Mouse (Mus musculus) stomach, postnatal 0 days (tissue): Measurements from ENCODE around the gene Alox12. TPM values are rescaled to one million over a fixed set of nuclear protein-coding genes. Genes with fewer than 3 reads are reported as not detected.

ENCODE experiments used
- ATAC-seq: fragments of 200-750 bp; cut with Nextera tagmentation; 2 replicates; pipeline ENCODE4 v1.8.0; 2017; ENCODE audit not compliant: low FRiP score, low TSS enrichment
- DNase-seq: peaks from one replicate; pipeline ENCODE4 v3.0.0-alpha.2; 2016; ENCODE audit warnings: low spot score
- H3K27ac ChIP-seq: fragments of 300-500 bp; sonication (generic); replicated peaks from 2 replicates; pipeline ENCODE4 v1.5.1; 2014; ENCODE audit warnings: mild to moderate bottlenecking, control low read depth
- H3K27me3 ChIP-seq: fragments of 300-500 bp; sonication (generic); 2 replicates; pipeline ENCODE4 v1.6.1; 2014; ENCODE audit warnings: low read length; ENCODE audit not compliant: control insufficient read depth, insufficient read depth
- H3K36me3 ChIP-seq: fragments of 300-500 bp; sonication (generic); 2 replicates; pipeline ENCODE4 v1.6.1; 2014; ENCODE audit warnings: low read length, mixed read lengths; ENCODE audit not compliant: control insufficient read depth, insufficient read depth
- H3K4me1 ChIP-seq: fragments of 300-500 bp; sonication (generic); replicated peaks from 2 replicates; pipeline ENCODE4 v1.6.1; 2014; ENCODE audit warnings: antibody characterized with exemption; ENCODE audit not compliant: control insufficient read depth, insufficient read depth
- H3K4me2 ChIP-seq: fragments of 300-500 bp; sonication (generic); replicated peaks from 2 replicates; pipeline ENCODE4 v1.6.1; 2014; ENCODE audit warnings: low read depth, mild to moderate bottlenecking, control low read depth, moderate library complexity
- H3K4me3 ChIP-seq: fragments of 300-500 bp; sonication (generic); 2 replicates; pipeline ENCODE4 v1.5.1; 2014; ENCODE audit warnings: low read depth, low read length, control low read depth
- H3K9ac ChIP-seq: fragments of 300-500 bp; sonication (generic); 2 replicates; pipeline ENCODE4 v1.6.1; 2014; ENCODE audit warnings: mild to moderate bottlenecking, low read length, control low read depth, mixed read lengths
- H3K9me3 ChIP-seq: fragments of 300-500 bp; sonication (generic); 2 replicates; pipeline ENCODE4 v1.6.1; 2016; ENCODE audit warnings: low read length; ENCODE audit not compliant: control insufficient read depth
- CTCF ChIP-seq: IDR thresholded peaks from 2 replicates; pipeline ENCODE4 v1.5.1; 2016; ENCODE audit warnings: antibody characterized with exemption, low read depth, mild to moderate bottlenecking, moderate library complexity
- EP300 ChIP-seq: optimal IDR thresholded peaks from 2 replicates; pipeline ENCODE3; 2016; ENCODE audit warnings: antibody characterized with exemption
- WGBS: fragments of 180-500 bp; shearing (Covaris S2); extraction: QIAGEN DNeasy Blood & Tissue Kit; methylation state at CpG from one replicate; pipeline ENCODE4 v1.1.7; 2014; 5-methylcytosine and 5-hydroxymethylcytosine counted together
- polyA plus RNA-seq: library from polyadenylated mRNA; unstranded; fragments of >200 nt; fragmentation: Nextera tagmentation; extraction: Ambion mirVana; gene quantifications from 2 replicates; pipeline ENCODE4 v1.2.1, GENCODE M21; 2015

Gene Alox12
- polyA plus RNA-seq, 1 experiment from 2014 or later: 13.8 TPM

GRCm38 (mm10) chr11:70289236-70289635, 34.1 kb upstream of the Alox12 start:
- no peak for ATAC-seq
- Histone ChIP-seq H3K9me3 (no peaks in the 10 kb centered on the region), H3K36me3 (no peaks in the 10 kb centered on the region), H3K27me3 (no peaks in the 10 kb centered on the region), H3K27ac (no peak overlapping the region), H3K9ac (no peak overlapping the region), H3K4me1 (no peaks in the 10 kb centered on the region), H3K4me3 (no peak overlapping the region), H3K4me2 (no peak overlapping the region)
- WGBS: 29% methylated on average over 6 of the region's 6 CpGs
- TF ChIP-seq CTCF: no peak
- TF ChIP-seq EP300: no peak
- peak; percentile 21 for DNase-seq

GRCm38 (mm10) chr11:70288102-70288501, 32.9 kb upstream of the Alox12 start:
- TF ChIP-seq EP300: no peak
- no peak for TF ChIP-seq CTCF
- no peak overlapping the region for H3K4me2 ChIP-seq
- H3K9me3 ChIP-seq: no peaks in the 10 kb centered on the region
- no peak overlapping the region for H3K4me3 ChIP-seq
- ATAC-seq (0 out of 2 replicates have a peak, but pooled peaks have one; percentile 56), DNase-seq (no peak)
- H3K4me1 ChIP-seq: no peaks in the 10 kb centered on the region
- 63% methylated on average over 10 of the region's 10 CpGs for WGBS
- no peaks in the 10 kb centered on the region for H3K36me3 ChIP-seq
- H3K9ac ChIP-seq: no peak overlapping the region
- H3K27me3 ChIP-seq: no peaks in the 10 kb centered on the region
- H3K27ac ChIP-seq: no peak overlapping the region

- TF ChIP-seq CTCF (no peak), EP300 (no peak)
- Histone ChIP-seq H3K4me3 (no peak overlapping the region), H3K4me1 (no peaks in the 10 kb centered on the region), H3K27ac (no peak overlapping the region), H3K27me3 (no peaks in the 10 kb centered on the region), H3K4me2 (no peak overlapping the region), H3K36me3 (no peaks in the 10 kb centered on the region), H3K9ac (no peak overlapping the region), H3K9me3 (no peaks in the 10 kb centered on the region)
- WGBS: 73% methylated on average over 5 of the region's 5 CpGs
- DNase-seq (no peak), ATAC-seq (no peak)
Observed at GRCm38 (mm10) chr11:70285686-70286085, 30.5 kb upstream of the Alox12 start.

GRCm38 (mm10) chr11:70284757-70285156, 29.6 kb upstream of the Alox12 start:
- Histone ChIP-seq H3K9ac (no peak overlapping the region), H3K27ac (no peak overlapping the region), H3K27me3 (no peaks in the 10 kb centered on the region), H3K4me1 (no peaks in the 10 kb centered on the region), H3K9me3 (no peaks in the 10 kb centered on the region), H3K4me2 (no peak overlapping the region), H3K36me3 (no peaks in the 10 kb centered on the region), H3K4me3 (no peak overlapping the region)
- ATAC-seq: peak; percentile 93
- no peak for DNase-seq
- TF ChIP-seq EP300: no peak
- no peak for TF ChIP-seq CTCF
- 33% methylated on average over 3 of the region's 3 CpGs for WGBS

GRCm38 (mm10) chr11:70283666-70284065, 28.5 kb upstream of the Alox12 start:
- DNase-seq: no peak

GRCm38 (mm10) chr11:70280441-70280840, 25.3 kb upstream of the Alox12 start:
- TF ChIP-seq EP300 (no peak), CTCF (no peak)
- ATAC-seq: no peak
- DNase-seq: no peak

More at GRCm38 (mm10) chr11:70283666-70284065, 28.5 kb upstream of the Alox12 start:
- H3K27me3 ChIP-seq: no peaks in the 10 kb centered on the region
- TF ChIP-seq EP300 (no peak), CTCF (no peak)
- no peak overlapping the region for H3K4me2 ChIP-seq
- H3K4me1 ChIP-seq: no peaks in the 10 kb centered on the region
- ATAC-seq: no peak
- H3K36me3 ChIP-seq: no peaks in the 10 kb centered on the region
- no peak overlapping the region for H3K4me3 ChIP-seq
- 56% methylated on average over 4 of the region's 4 CpGs for WGBS
- H3K27ac ChIP-seq: no peak overlapping the region
- H3K9me3 ChIP-seq: no peaks in the 10 kb centered on the region
- no peak overlapping the region for H3K9ac ChIP-seq

More at GRCm38 (mm10) chr11:70280441-70280840, 25.3 kb upstream of the Alox12 start:
- no peak overlapping the region for H3K9ac ChIP-seq
- H3K36me3 ChIP-seq: no peaks in the 10 kb centered on the region
- WGBS: 60% methylated on average over 3 of the region's 3 CpGs
- no peak overlapping the region for H3K27ac ChIP-seq
- H3K4me3 ChIP-seq: no peak overlapping the region
- H3K4me1 ChIP-seq: no peaks in the 10 kb centered on the region
- H3K27me3 ChIP-seq: no peaks in the 10 kb centered on the region
- no peak overlapping the region for H3K4me2 ChIP-seq
- H3K9me3 ChIP-seq: no peaks in the 10 kb centered on the region
